Mouse (Mus musculus) midbrain, embryonic 13.5 days (tissue): ENCODE data around the gene Prdx5. TPM values are rescaled to one million over a fixed set of nuclear protein-coding genes. Genes with fewer than 3 reads are reported as not detected.
"Not testable (repeated sequence)": the region's sequence is repeated elsewhere in the genome, so short reads cannot be mapped to it uniquely, and the experiment has no call there.

Experiments
- ATAC-seq: fragments of 200-750 bp; cut with Nextera tagmentation; 2 replicates; pipeline ENCODE4 v1.8.0; 2017; ENCODE audit warnings: mild to moderate bottlenecking, moderate TSS enrichment, moderate library complexity
- H3K27ac ChIP-seq: fragments of 300-500 bp; sonication (generic); 2 replicates; pipeline ENCODE4 v1.5.1; 2015; ENCODE audit warnings: inconsistent platforms, mild to moderate bottlenecking, moderate library complexity
- H3K27me3 ChIP-seq: fragments of 300-500 bp; sonication (generic); 2 replicates; pipeline ENCODE4 v1.6.1; 2015; ENCODE audit warnings: mild to moderate bottlenecking, inconsistent platforms
- H3K36me3 ChIP-seq: fragments of 300-500 bp; sonication (generic); 2 replicates; pipeline ENCODE4 v1.6.1; 2015; ENCODE audit warnings: mild to moderate bottlenecking, inconsistent platforms
- H3K4me1 ChIP-seq: fragments of 300-500 bp; sonication (generic); replicated peaks from 2 replicates; pipeline ENCODE4 v1.6.1; 2015; ENCODE audit warnings: inconsistent platforms
- H3K4me2 ChIP-seq: fragments of 300-500 bp; sonication (generic); replicated peaks from 2 replicates; pipeline ENCODE4 v1.6.1; 2015; ENCODE audit warnings: moderate library complexity, mild to moderate bottlenecking, inconsistent platforms
- H3K4me3 ChIP-seq: fragments of 300-500 bp; sonication (generic); replicated peaks from 2 replicates; pipeline ENCODE4 v1.5.1; 2015; ENCODE audit warnings: mild to moderate bottlenecking, inconsistent platforms
- H3K9ac ChIP-seq: fragments of 300-500 bp; sonication (generic); replicated peaks from 2 replicates; pipeline ENCODE4 v1.6.1; 2015; ENCODE audit warnings: mild to moderate bottlenecking, inconsistent platforms
- H3K9me3 ChIP-seq: fragments of 300-500 bp; sonication (generic); 2 replicates; pipeline ENCODE4 v1.6.1; 2016; ENCODE audit warnings: mild to moderate bottlenecking, inconsistent platforms
- WGBS: fragments of 180-500 bp; shearing (Covaris S2); methylation state at CpG from one replicate; pipeline ENCODE4 v1.1.7; 2015; 5-methylcytosine and 5-hydroxymethylcytosine counted together
- polyA plus RNA-seq: library from polyadenylated mRNA; unstranded; fragments of >200 nt; fragmentation: Nextera tagmentation; extraction: Ambion mirVana; gene quantifications from 2 replicates; pipeline ENCODE4 v1.2.1, GENCODE M21; 2015

The Prdx5 gene
- polyA plus RNA-seq, 1 experiment from 2014 or later = 231 TPM

GRCm38 (mm10) chr19:6913036-6913435 is 3.1 kb upstream of the Prdx5 start:
- Histone ChIP-seq H3K4me2 (no peak overlapping the region), H3K27me3 (no peaks in the 10 kb centered on the region), H3K4me3 (no peak overlapping the region), H3K27ac (no peak overlapping the region), H3K36me3 (peaks cover 41% of the 10 kb centered on the region), H3K9me3 (no peaks in the 10 kb centered on the region), H3K4me1 (peaks cover 26% of the 10 kb centered on the region), H3K9ac (no peak overlapping the region)
- WGBS = 91% methylated on average over 6 of the region's 6 CpGs
- ATAC-seq = no peak

GRCm38 (mm10) chr19:6912205-6912970 is 2.5 kb upstream of the Prdx5 start:
- no peak overlapping the region for H3K4me3 ChIP-seq
- no peak overlapping the region for H3K4me2 ChIP-seq
- no peaks in the 10 kb centered on the region for H3K27me3 ChIP-seq
- no peak overlapping the region for H3K9ac ChIP-seq
- peaks cover 33% of the 10 kb centered on the region for H3K4me1 ChIP-seq
- H3K36me3 ChIP-seq = peaks cover 41% of the 10 kb centered on the region
- H3K9me3 ChIP-seq = no peaks in the 10 kb centered on the region
- 93% methylated on average over 15 of the region's 15 CpGs for WGBS
- H3K27ac ChIP-seq = no peak overlapping the region
- no peak for ATAC-seq

GRCm38 (mm10) chr19:6911101-6912074 is 1.5 kb upstream of the Prdx5 start:
- Histone ChIP-seq H3K4me1 (peaks cover 36% of the 10 kb centered on the region), H3K36me3 (peaks cover 46% of the 10 kb centered on the region), H3K4me2 (peak overlapping the region; percentile 81), H3K27me3 (no peaks in the 10 kb centered on the region), H3K4me3 (peak overlapping the region; percentile 11; the same call in 1 of the 2 replicates), H3K9me3 (no peaks in the 10 kb centered on the region), H3K9ac (peak overlapping the region; percentile 48; the same call in 1 of the 2 replicates), H3K27ac (no peak overlapping the region)
- 78% methylated on average over 19 of the region's 19 CpGs for WGBS
- ATAC-seq = no peak

- H3K27me3 ChIP-seq, H3K9me3 ChIP-seq: not testable (repeated sequence)
- peaks cover 55% of the 10 kb centered on the region for H3K36me3 ChIP-seq
- WGBS = under 1% methylated on average over 28 of the region's 30 CpGs
- peaks cover 36% of the 10 kb centered on the region for H3K4me1 ChIP-seq
- peak overlapping the region; percentile 95 for H3K27ac ChIP-seq
- peak overlapping the region; percentile 81 for H3K4me2 ChIP-seq
- H3K9ac ChIP-seq = peak overlapping the region; percentile 79
- peak; percentile 27 for ATAC-seq
- peak overlapping the region; percentile 64 for H3K4me3 ChIP-seq
These were observed 400 bp upstream of the Prdx5 start for GRCm38 (mm10) chr19:6910306-6910705.

- H3K9me3 ChIP-seq = no peaks in the 10 kb centered on the region
- H3K4me1 ChIP-seq = peaks cover 36% of the 10 kb centered on the region
- no peaks in the 10 kb centered on the region for H3K27me3 ChIP-seq
- peak overlapping the region; percentile 79 for H3K9ac ChIP-seq
- peak overlapping the region; percentile 81 for H3K4me2 ChIP-seq
- 13% methylated on average over 11 of the region's 11 CpGs for WGBS
- peaks cover 62% of the 10 kb centered on the region for H3K36me3 ChIP-seq
- H3K4me3 ChIP-seq = peak overlapping the region; percentile 64
- no peak for ATAC-seq
- H3K27ac ChIP-seq = peak overlapping the region; percentile 95
These were observed 885 bp downstream of the Prdx5 start for GRCm38 (mm10) chr19:6909021-6909420.

- Histone ChIP-seq H3K36me3 (peaks cover 56% of the 10 kb centered on the region), H3K9me3 (no peaks in the 10 kb centered on the region), H3K4me1 (peaks cover 36% of the 10 kb centered on the region), H3K27me3 (no peaks in the 10 kb centered on the region), H3K4me3 (peak overlapping the region; percentile 64; the same call in 1 of the 2 replicates), H3K9ac (peak overlapping the region; percentile 79; the same call in 1 of the 2 replicates), H3K4me2 (peak overlapping the region; percentile 81), H3K27ac (no peak overlapping the region)
- no peak for ATAC-seq
- WGBS = 89% methylated on average over 7 of the region's 7 CpGs
These were observed 1.9 kb downstream of the Prdx5 start for GRCm38 (mm10) chr19:6907811-6908540.

- 91% methylated on average over 8 of the region's 8 CpGs for WGBS
These were observed 2.8 kb downstream of the Prdx5 start for GRCm38 (mm10) chr19:6907094-6907493.

GRCm38 (mm10) chr19:6906199-6906598 is 3.7 kb downstream of the Prdx5 start:
- Histone ChIP-seq H3K27ac (no peak overlapping the region), H3K4me2 (no peak overlapping the region), H3K36me3 (peaks cover 39% of the 10 kb centered on the region), H3K4me1 (peaks cover 29% of the 10 kb centered on the region), H3K9ac (no peak overlapping the region), H3K27me3 (no peaks in the 10 kb centered on the region), H3K9me3 (no peaks in the 10 kb centered on the region), H3K4me3 (no peak overlapping the region)
- 95% methylated on average over 3 of the region's 3 CpGs for WGBS
- no peak for ATAC-seq

More at GRCm38 (mm10) chr19:6907094-6907493, 2.8 kb downstream of the Prdx5 start:
- Histone ChIP-seq H3K27ac (no peak overlapping the region), H3K4me2 (no peak overlapping the region), H3K36me3 (peaks cover 48% of the 10 kb centered on the region), H3K9ac (no peak overlapping the region; the same call in 1 of the 2 replicates), H3K4me3 (no peak overlapping the region), H3K27me3 (no peaks in the 10 kb centered on the region), H3K9me3 (no peaks in the 10 kb centered on the region), H3K4me1 (peaks cover 36% of the 10 kb centered on the region)
- no peak for ATAC-seq

GRCm38 (mm10) chr19:6905498-6906159 is 4.3 kb downstream of the Prdx5 start:
- 90% methylated on average over 11 of the region's 11 CpGs for WGBS
- no peak overlapping the region for H3K9ac ChIP-seq
- H3K27me3 ChIP-seq = no peaks in the 10 kb centered on the region
- peaks cover 24% of the 10 kb centered on the region for H3K4me1 ChIP-seq
- no peak overlapping the region for H3K27ac ChIP-seq
- ATAC-seq = no peak
- no peak overlapping the region for H3K4me2 ChIP-seq
- peaks cover 36% of the 10 kb centered on the region for H3K36me3 ChIP-seq
- H3K9me3 ChIP-seq = no peaks in the 10 kb centered on the region
- H3K4me3 ChIP-seq = no peak overlapping the region

- H3K9ac ChIP-seq = no peak overlapping the region
- H3K9me3 ChIP-seq = no peaks in the 10 kb centered on the region
- peaks cover 36% of the 10 kb centered on the region for H3K36me3 ChIP-seq
- no peak overlapping the region for H3K4me2 ChIP-seq
- H3K27ac ChIP-seq = no peak overlapping the region
- H3K4me1 ChIP-seq = peaks cover 22% of the 10 kb centered on the region
- H3K4me3 ChIP-seq = no peak overlapping the region
- H3K27me3 ChIP-seq = no peaks in the 10 kb centered on the region
- ATAC-seq = no peak
- WGBS = 82% methylated on average over 2 of the region's 2 CpGs
These were observed 5.1 kb downstream of the Prdx5 start for GRCm38 (mm10) chr19:6904846-6905245.

GRCm38 (mm10) chr19:6903031-6903430 is 6.9 kb downstream of the Prdx5 start:
- no peak overlapping the region for H3K9ac ChIP-seq
- no peaks in the 10 kb centered on the region for H3K9me3 ChIP-seq
- H3K4me2 ChIP-seq = no peak overlapping the region
- H3K4me3 ChIP-seq = no peak overlapping the region
- no peak overlapping the region for H3K27ac ChIP-seq
- H3K4me1 ChIP-seq = peaks cover 9% of the 10 kb centered on the region
- peaks cover 36% of the 10 kb centered on the region for H3K36me3 ChIP-seq
- no peak for ATAC-seq
- no peaks in the 10 kb centered on the region for H3K27me3 ChIP-seq
- 83% methylated on average over 1 of the region's 1 CpGs for WGBS
